Mouse (Mus musculus): ENCODE results near the gene Ptbp2. TPM values are rescaled to one million over a fixed set of nuclear protein-coding genes. Genes with fewer than 3 reads are reported as not detected.
A peak's percentile ranks its signal among the peaks of the same experiment; 100 is the strongest.

The Ptbp2 gene
- polyA plus RNA-seq, 1 experiment, result 8.4 TPM

- Histone ChIP-seq H3K27me3 (ENCODE audit: control insufficient read depth, insufficient read depth, insufficient read length) (no peaks in the 10 kb centered on the region), H3K36me3 (ENCODE audit: control insufficient read depth, insufficient read depth) (no peaks in the 10 kb centered on the region), H3K4me3 (peak overlapping the region; percentile 51), H3ac (ENCODE audit: control insufficient read depth, insufficient read length) (peak overlapping the region; percentile 100), H3K79me2 (ENCODE audit: control insufficient read depth, insufficient read depth) (peaks cover 44% of the 10 kb centered on the region), H3K4me2 (ENCODE audit: low read depth) (peak overlapping the region; percentile 49)
- TF ChIP-seq TCF3 (IDR thresholded peaks at IDR 0.05; ENCODE audit: insufficient read length, low read depth) (no peak), POLR2AphosphoS2 (IDR thresholded peaks at IDR 0.05; ENCODE audit: insufficient read length, low read depth) (peak; percentile 16), TCF12 (IDR thresholded peaks at IDR 0.05; ENCODE audit: insufficient read depth, poor library complexity, severe bottlenecking) (no peak)
Observed at GRCm38 (mm10) chr3:119782946-119783701, 1.1 kb downstream of the Ptbp2 start.

GRCm38 (mm10) chr3:119782022-119782945, 2.0 kb downstream of the Ptbp2 start:
- peaks cover 52% of the 10 kb centered on the region for H3K79me2 ChIP-seq (ENCODE audit: control insufficient read depth, insufficient read depth)
- TF ChIP-seq TCF12 (IDR thresholded peaks at IDR 0.05; ENCODE audit: insufficient read depth, poor library complexity, severe bottlenecking) (no peak), USF1 (IDR thresholded peaks at IDR 0.05; ENCODE audit: low read depth) (peak; percentile 43), MYOG (IDR thresholded peaks at IDR 0.05; ENCODE audit: control insufficient read depth in 1 of 3, insufficient read depth in 1 of 3, insufficient read length in 2 of 3, low read depth in 2 of 3) (peak in 1 of 3 experiments; percentile 2), CEBPB (IDR thresholded peaks at IDR 0.05; ENCODE audit: insufficient read depth, poor library complexity, severe bottlenecking) (no peak), POLR2AphosphoS2 (IDR thresholded peaks at IDR 0.05; ENCODE audit: insufficient read length, low read depth) (no peak)
- no peaks in the 10 kb centered on the region for H3K36me3 ChIP-seq (ENCODE audit: control insufficient read depth, insufficient read depth)
- no peaks in the 10 kb centered on the region for H3K27me3 ChIP-seq (ENCODE audit: control insufficient read depth, insufficient read depth, insufficient read length)
- H3K4me3 ChIP-seq, result peak overlapping the region; percentile 51
- H3K4me2 ChIP-seq (ENCODE audit: low read depth), result peak overlapping the region; percentile 92
- H3ac ChIP-seq (ENCODE audit: control insufficient read depth, insufficient read length), result peak overlapping the region; percentile 100

- TF ChIP-seq MAX (IDR thresholded peaks at IDR 0.05; ENCODE audit: low read depth) (no peak), USF1 (IDR thresholded peaks at IDR 0.05; ENCODE audit: low read depth) (no peak), TCF12 (IDR thresholded peaks at IDR 0.05; ENCODE audit: insufficient read depth, poor library complexity, severe bottlenecking) (no peak), TCF3 (IDR thresholded peaks at IDR 0.05; ENCODE audit: insufficient read length, low read depth) (no peak), CEBPB (IDR thresholded peaks at IDR 0.05; ENCODE audit: insufficient read depth, poor library complexity, severe bottlenecking) (no peak), REST (IDR thresholded peaks at IDR 0.05; ENCODE audit: insufficient read depth, insufficient read length) (no peak), POLR2AphosphoS2 (IDR thresholded peaks at IDR 0.05; ENCODE audit: insufficient read length, low read depth) (no peak), E2F4 (IDR thresholded peaks at IDR 0.05; ENCODE audit: insufficient read depth) (no peak), MYOG (IDR thresholded peaks at IDR 0.05; ENCODE audit: control insufficient read depth in 1 of 3, insufficient read depth in 1 of 3, insufficient read length in 2 of 3, low read depth in 2 of 3) (no peak), POLR2A (IDR thresholded peaks at IDR 0.05; ENCODE audit: insufficient read length, low read depth) (no peak), MYOD1 (IDR thresholded peaks at IDR 0.05; ENCODE audit: control insufficient read depth in 1 of 3, insufficient read length in 2 of 3, low read depth in 2 of 3) (no peak), SRF (IDR thresholded peaks at IDR 0.05; ENCODE audit: control insufficient read depth, insufficient read length, low read depth) (no peak)
- H3K27me3 ChIP-seq (ENCODE audit: control insufficient read depth, insufficient read depth, insufficient read length), result no peaks in the 10 kb centered on the region
- H3K4me2 ChIP-seq (ENCODE audit: low read depth), result peak overlapping the region; percentile 92
- H3ac ChIP-seq (ENCODE audit: control insufficient read depth, insufficient read length), result no peak overlapping the region
- no peaks in the 10 kb centered on the region for H3K36me3 ChIP-seq (ENCODE audit: control insufficient read depth, insufficient read depth)
- no peak overlapping the region for H3K4me3 ChIP-seq
- H3K79me2 ChIP-seq (ENCODE audit: control insufficient read depth, insufficient read depth), result peaks cover 66% of the 10 kb centered on the region
Observed at GRCm38 (mm10) chr3:119780876-119781275, 3.4 kb downstream of the Ptbp2 start.

- no peak for TF ChIP-seq MAX (IDR thresholded peaks at IDR 0.05; ENCODE audit: low read depth)
- no peak for TF ChIP-seq TCF3 (IDR thresholded peaks at IDR 0.05; ENCODE audit: insufficient read length, low read depth)
- H3K36me3 ChIP-seq (ENCODE audit: control insufficient read depth, insufficient read depth), result no peaks in the 10 kb centered on the region
- no peak overlapping the region for H3K4me2 ChIP-seq (ENCODE audit: low read depth)
- no peak overlapping the region for H3ac ChIP-seq (ENCODE audit: control insufficient read depth, insufficient read length)
- H3K27me3 ChIP-seq (ENCODE audit: control insufficient read depth, insufficient read depth, insufficient read length), result no peaks in the 10 kb centered on the region
- peaks cover 72% of the 10 kb centered on the region for H3K79me2 ChIP-seq (ENCODE audit: control insufficient read depth, insufficient read depth)
- no peak overlapping the region for H3K4me3 ChIP-seq
Observed at GRCm38 (mm10) chr3:119779261-119779660, 5.0 kb downstream of the Ptbp2 start.

GRCm38 (mm10) chr3:119778431-119778830, 5.8 kb downstream of the Ptbp2 start:
- no peak overlapping the region for H3K4me3 ChIP-seq
- H3K79me2 ChIP-seq (ENCODE audit: control insufficient read depth, insufficient read depth), result peaks cover 78% of the 10 kb centered on the region
- H3K36me3 ChIP-seq (ENCODE audit: control insufficient read depth, insufficient read depth), result no peaks in the 10 kb centered on the region
- H3K4me2 ChIP-seq (ENCODE audit: low read depth), result no peak overlapping the region
- H3K27me3 ChIP-seq (ENCODE audit: control insufficient read depth, insufficient read depth, insufficient read length), result no peaks in the 10 kb centered on the region
- H3ac ChIP-seq (ENCODE audit: control insufficient read depth, insufficient read length), result no peak overlapping the region
- no peak for TF ChIP-seq CEBPB (IDR thresholded peaks at IDR 0.05; ENCODE audit: insufficient read depth, poor library complexity, severe bottlenecking)
- TF ChIP-seq TCF3 (IDR thresholded peaks at IDR 0.05; ENCODE audit: insufficient read length, low read depth), result no peak
- no peak for TF ChIP-seq REST (IDR thresholded peaks at IDR 0.05; ENCODE audit: insufficient read depth, insufficient read length)
- TF ChIP-seq MAX (IDR thresholded peaks at IDR 0.05; ENCODE audit: low read depth), result no peak
- TF ChIP-seq POLR2A (IDR thresholded peaks at IDR 0.05; ENCODE audit: insufficient read length, low read depth), result no peak
- TF ChIP-seq USF1 (IDR thresholded peaks at IDR 0.05; ENCODE audit: low read depth), result no peak
- TF ChIP-seq MYOG (IDR thresholded peaks at IDR 0.05; ENCODE audit: control insufficient read depth in 1 of 3, insufficient read depth in 1 of 3, insufficient read length in 2 of 3, low read depth in 2 of 3), result no peak
